Mouse (Mus musculus): ENCODE results near the gene Gm3625.
"Not testable (repeated sequence)": the region's sequence is repeated elsewhere in the genome, so short reads cannot be mapped to it uniquely, and the experiment has no call there.

Gene Gm3625

DNA sequence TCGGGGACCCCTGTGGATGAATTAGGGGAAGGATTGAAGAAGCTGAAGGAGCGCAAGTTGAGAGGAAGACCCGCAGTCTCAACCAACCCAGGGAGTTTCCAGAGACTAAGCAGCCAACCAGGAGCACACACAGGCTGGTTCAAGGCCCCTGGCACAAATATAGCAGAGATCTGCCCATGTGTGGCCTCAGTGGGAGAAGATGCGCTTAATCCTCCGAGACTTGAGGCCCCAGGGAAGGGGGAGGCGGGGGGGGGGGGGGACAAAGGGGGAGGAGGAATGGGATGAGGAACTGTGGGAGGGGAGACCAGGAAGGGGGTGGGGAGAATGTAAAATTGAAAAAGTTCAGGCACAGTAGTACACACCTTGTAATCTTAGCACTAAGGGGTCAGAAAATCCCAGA, 37.3 kb downstream of the Gm3625 start:
- no peak for DNase-seq (ENCODE audit: low read depth)

DNA sequence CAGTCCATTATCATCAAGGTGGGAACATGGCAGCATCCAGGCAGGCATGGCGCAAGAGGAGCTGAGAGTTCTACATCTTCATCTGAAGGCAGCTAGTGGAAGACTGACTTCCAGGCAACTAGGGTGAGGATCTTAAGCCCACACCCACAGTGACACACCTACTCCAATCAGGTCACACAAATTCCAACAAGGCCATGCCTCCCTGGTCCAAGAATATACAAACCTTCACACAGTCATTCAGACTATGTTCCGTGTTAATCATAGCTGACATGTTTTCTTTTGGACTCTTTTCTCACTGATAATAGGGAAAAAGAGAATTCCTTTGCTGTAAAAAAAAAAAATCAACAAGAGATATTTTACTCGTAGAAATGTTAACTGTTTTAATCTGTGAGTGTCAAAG, 39.0 kb downstream of the Gm3625 start:
- not testable (repeated sequence) for DNase-seq (ENCODE audit: low read depth)

DNA sequence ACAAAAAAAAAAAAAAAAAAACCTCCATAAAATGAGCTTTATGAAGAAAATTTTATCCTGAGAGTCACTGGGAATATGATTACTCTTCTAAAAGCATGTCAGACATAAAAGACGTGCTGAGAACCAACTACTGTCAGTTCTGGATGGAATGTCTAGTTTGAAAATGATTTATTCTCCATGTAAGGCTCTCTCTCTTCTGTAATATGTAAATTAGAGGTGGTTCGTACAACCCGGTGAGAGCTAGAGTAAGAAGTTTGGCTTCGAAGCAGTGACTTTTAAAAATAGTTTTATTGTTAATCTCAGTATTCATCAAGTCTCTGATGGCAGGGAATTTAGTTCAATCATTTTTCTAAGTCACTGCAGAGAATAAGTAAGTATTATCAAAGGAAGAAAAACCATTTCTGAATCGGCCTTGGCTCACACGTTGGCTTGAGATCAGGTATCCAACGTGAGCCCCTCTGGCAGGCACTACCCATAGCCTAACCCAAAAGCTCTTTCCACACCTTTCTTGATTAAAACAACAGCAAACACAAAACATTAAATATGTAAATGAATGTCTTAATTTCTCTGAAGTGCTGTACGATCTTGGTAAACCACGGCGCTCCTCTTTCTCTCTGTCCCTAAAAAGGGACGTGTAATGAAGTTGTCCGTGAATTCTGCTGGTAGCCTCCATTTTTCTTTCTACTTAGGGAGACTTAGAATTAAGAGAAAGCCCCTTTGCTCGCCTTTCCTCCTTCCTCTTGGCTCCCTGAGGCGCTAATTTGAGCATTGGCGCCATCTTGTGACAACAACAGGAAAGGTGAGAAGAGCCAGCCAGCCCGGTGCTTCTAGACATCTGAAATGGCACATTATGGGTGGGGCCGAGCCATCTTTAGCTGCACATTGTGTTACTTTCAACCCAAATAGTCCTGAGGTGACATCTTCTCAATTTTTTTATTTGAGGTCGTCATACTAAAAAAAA, 44.4 kb downstream of the Gm3625 start:
- DNase-seq (ENCODE audit: low read depth), result peak; percentile 93

DNA sequence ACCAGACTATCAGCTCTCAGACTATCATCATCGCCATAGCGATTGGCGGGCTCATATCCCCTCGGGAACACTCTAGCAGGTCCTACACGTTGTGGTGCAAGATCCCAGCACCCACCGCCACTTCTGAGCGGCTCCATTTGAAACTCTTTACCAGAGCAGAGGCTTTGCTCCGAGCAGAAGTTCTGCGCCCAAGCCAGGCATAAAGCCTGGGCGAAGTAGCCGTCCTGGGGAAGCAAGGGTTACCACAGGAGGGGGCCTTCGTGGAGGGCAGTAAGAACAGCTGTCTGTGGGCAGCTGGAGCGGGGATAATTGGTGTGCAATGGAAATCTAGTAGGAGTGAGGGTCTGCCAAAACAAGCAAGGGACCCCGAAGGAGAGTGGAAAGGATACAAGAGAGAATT, 45.2 kb downstream of the Gm3625 start:
- no peak for DNase-seq (ENCODE audit: low read depth)

DNA sequence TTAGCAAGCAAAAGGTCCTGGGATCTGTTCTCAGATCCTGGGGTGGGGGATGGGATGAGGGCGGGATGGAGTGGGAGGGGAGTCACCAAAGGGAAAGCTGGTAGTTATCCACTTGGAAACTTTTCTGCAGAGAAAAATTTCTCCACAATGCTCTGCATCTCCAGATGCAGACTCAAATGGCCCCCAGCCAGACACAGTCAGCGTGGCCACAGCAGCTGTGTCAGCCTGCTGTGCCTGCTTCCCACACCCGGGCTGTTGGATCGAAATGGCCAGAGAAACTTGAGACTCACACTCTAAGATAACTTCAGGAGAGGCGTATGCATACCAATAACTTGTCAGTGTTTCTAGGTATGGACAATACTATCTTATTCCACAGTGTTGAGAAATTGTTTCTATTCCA, 46.2 kb downstream of the Gm3625 start:
- DNase-seq (ENCODE audit: low read depth), result peak; percentile 68

GRCm38 (mm10) chr12:4545425-4545824, 47.3 kb downstream of the Gm3625 start:
- no peak for DNase-seq (ENCODE audit: low read depth)

- no peak for DNase-seq (ENCODE audit: low read depth)
Observed at GRCm38 (mm10) chr12:4544400-4544919, 48.3 kb downstream of the Gm3625 start.

Data from NIH3T3 (cell line).